Mouse (Mus musculus) heart, adult 8-10 months (tissue): ENCODE data around the gene 1600012H06Rik. TPM values are rescaled to one million over a fixed set of nuclear protein-coding genes. Genes with fewer than 3 reads are reported as not detected.
"Not testable (repeated sequence)": the region's sequence is repeated elsewhere in the genome, so short reads cannot be mapped to it uniquely, and the experiment has no call there.

Source experiments
- DNase-seq: peaks from one replicate; pipeline ENCODE4 v3.0.0; 2022; ENCODE audit warnings: low spot score
- total RNA-seq, 4 experiments: library from RNA; stranded (reverse); gene quantifications; 2 replicates each; pipeline ENCODE4 v1.2.4; 2022

1600012H06Rik gene
- total RNA-seq = 10 to 100 TPM; 10.5 to 11.9 (median 11.0) TPM

DNA sequence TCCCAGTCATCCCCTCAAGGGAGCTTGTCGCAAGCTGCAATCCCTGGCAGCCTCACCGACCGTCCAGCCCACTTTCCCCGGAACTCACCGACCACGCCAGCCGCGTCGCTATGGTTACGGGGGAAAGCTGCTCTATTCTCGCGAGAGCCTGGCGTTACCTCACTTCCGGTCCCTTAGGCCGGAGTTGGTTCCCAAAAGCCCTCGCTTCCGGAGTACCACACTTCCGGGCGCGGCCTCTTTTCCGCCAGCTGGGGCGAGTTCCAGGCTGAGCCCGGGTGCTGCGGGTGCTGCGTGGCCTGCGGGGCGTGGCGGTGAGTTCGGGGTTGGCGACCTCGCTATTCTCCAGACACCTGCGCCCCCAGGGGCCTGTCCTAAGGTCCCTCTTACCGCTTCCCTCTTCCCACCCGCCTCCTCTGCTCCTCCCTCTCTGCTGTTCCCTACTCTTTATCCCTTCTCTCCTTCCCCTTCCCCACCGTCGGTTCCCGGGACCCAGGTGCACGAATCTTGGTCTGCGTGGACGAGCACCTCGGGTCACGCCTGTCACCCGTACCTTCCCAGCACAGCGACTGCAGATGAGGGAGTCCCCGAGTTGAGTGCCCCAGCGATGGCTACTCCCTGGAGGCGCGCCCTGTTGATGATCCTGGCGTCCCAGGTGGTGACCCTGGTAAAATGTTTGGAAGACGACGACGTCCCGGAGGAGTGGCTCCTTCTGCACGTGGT is at the start of gene 1600012H06Rik, which contains the start of gene Wdr27:
Gene 1600012H06Rik (plus strand): TSS at position 176 of the 720 bp plus-strand sequence.
Gene Wdr27 (minus strand): TSS at position 150 of the 720 bp plus-strand sequence.
- DNase-seq = peak; percentile 99

DNA sequence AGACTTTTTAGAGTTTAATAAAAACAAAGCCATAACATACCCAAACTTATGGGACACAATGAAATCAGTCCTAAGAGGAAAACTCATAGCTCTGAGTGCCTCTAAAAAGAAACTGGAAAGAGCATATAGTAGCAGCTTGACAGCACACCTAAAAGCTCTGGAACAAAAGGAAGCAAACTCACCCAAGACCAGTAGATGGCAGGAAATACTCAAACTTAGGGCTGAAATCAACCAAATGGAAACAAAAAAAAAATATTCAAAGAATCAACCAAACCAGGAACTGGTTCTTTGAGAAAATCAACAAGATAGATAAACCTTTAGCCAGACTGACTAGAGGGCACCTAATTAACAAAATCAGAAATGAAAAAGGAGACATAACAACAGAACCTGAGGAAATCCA is 47.9 kb upstream of the 1600012H06Rik start:
- not testable (repeated sequence) for DNase-seq

DNA sequence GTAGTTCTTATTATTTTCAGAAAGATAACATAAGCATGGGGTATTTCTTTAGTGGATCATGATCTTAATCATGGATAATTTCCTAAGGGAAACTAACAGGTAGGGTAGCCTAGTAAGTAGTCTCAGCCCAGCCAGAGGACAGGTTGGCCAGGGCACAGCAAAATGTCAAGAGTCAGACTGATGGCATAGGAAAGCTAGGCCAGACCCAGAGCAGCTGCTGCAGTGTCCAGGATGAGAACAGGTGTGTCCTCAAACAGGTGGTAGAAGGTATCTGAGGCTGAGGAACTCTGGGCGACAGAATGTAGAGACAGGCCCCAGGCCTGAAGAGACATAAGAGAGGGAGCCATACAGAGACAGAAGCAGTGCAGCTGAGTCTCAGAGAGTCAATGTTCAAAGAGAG is 44.0 kb upstream of the 1600012H06Rik start:
- no peak for DNase-seq

DNA sequence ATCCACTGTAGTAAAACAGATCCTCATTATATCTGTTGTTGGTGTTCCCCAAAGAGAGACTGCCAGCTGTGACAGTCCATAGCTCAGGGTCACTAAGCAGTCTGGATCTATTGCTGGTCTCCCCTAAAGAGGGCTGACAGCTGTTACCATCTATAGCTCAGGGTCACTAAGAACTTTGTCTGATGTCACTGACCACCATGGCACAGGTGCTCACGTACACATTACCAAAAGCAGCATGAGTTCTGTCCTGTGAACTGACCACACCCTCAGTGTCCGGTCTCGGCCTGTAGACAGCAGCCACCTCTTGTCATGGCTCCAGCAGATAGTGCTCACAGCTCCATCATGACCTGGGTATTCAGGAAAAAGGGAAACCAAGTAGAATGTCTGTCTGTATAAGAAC is 39.8 kb upstream of the 1600012H06Rik start:
- DNase-seq = no peak

DNA sequence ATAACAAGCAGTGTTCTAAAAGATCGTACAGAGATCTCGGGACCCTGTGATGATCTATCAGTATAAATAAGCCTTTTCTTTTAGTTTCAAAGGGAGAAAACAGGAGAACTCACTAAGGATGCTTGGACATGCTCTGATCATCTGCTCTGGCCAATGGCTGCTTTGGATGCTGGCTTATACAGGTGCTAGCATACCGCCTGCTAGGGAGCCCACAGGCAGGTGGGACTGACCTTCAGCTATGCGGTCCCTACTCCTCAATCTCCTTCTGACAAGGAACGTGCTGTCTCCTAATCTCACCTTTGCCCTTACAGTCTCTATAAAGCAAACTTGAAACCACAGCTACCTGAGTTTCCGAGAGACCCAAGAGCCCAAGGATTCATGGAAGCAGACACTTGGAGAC is 38.8 kb upstream of the 1600012H06Rik start:
- no peak for DNase-seq

DNA sequence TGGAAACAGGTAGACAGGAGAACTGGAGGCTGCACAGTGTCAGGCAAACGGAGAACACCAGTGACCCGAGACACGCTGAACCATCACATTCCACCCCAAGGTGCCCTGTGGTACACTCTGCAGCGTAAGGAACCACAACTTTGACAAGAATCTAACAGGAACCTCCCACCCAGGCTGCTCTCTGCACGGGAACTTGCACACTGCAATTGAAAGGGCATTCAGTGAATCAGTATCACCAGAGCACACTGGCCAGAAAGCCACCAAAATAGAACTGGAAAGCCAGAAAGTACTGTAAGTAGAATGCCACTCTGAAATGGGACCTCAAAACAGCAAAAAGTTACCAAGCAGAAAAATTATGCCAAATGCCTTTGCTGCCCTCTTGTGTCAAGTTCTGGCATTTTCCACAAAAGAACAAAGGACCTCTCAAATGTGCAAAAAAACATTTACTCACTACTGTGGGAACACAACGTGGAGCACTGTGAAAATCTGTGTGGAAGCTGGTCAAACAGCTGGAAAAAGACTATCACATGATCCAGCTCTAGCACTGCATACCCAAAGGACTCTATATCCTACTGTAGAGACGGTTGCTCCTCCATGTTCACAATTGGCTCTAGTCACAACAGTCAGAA is 38.2 kb upstream of the 1600012H06Rik start:
- DNase-seq = peak; percentile 73

DNA sequence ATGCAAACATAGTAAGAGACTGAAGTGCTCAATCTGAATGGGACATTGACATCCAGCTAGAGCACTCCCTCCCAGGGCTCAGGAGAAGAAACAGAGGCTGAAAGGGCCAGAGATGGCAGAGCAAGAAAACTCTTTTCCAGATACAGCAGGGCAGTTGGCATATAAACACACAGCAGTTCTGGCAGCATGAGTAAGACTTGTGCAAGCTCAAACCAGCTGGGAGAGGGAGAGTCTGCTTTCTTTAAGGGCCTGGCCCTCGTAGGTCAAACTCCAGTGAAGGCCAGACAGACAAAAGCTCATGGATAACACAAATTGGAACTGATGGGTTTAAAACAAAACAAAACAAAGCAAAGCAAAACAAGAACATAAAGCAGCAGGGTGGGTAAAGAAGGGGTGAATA is 36.4 kb upstream of the 1600012H06Rik start:
- DNase-seq = no peak

DNA sequence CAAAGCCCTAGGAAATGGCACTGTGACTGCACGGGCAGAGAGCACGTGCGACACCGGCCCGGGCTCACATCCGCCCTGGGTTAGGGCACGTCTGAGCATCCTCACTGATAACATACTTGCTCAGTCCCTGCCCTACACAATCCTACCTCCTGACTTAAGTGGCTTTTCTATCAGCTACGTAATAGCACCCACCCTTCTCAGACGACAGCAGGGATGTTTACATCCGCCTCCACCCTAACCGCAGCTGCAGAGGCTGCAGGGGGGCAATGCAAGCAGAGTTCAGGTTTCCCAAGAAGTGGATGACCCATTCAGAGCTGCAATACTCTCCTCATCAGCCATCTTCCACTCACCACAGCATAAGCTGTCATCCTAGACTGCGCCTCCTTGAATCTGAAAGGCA is 35.8 kb upstream of the 1600012H06Rik start:
- no peak for DNase-seq

DNA sequence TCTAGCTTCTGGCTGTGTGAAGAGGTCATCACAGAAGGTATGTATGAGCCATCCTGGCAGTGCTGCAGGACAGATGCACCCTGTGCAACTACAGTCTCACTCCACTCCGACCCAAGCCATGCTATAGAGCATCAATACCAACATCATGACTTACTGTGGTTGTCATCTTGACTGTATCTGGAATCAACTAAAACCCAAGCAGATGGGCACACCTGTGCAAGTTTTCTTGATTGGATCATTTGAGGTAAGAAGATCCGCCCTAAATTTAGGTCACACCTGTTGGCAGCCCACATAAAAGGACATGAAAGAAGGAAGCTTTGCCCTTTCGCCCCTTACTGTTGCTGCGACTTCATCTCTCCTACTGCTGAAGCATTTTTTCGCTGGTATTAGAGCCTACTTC is 33.7 kb upstream of the 1600012H06Rik start:
- no peak for DNase-seq

DNA sequence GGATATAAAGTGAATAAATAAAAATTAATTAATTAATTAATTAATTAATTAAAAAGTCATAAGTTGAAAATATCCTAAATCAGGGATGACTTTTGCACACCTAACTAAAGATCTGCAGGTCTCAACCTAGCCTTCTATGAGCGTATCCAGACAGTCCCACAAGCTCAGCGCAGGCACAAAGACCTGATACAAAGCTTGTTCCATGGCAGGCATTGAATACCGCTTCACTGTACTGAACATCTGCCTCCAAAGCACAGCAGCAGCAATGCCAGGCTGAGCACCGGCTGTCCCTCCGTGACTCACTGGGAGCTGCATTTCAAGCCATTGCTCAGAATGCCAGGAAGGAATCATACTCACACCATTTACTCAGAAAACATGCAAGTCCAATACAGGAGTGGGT is 32.2 kb upstream of the 1600012H06Rik start:
- no peak for DNase-seq

DNA sequence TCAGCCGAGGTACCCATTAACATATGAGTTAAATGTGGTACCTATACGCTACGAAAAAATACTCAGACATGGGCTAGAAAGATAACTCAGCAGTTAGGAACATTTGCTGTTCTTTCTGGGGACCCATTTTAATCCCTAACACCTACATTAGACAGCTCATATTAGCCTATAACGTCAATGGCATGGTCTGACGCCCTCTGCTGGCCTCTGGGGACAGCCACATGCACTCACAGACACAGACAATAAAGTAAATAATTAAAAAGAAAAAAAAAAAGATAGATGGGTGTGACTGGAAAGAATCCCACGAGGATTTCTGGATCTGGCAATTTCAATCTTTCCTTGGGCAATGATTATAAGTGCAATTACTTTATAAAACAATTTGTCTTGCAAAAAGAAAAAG is 30.6 kb upstream of the 1600012H06Rik start:
- DNase-seq = no peak

DNA sequence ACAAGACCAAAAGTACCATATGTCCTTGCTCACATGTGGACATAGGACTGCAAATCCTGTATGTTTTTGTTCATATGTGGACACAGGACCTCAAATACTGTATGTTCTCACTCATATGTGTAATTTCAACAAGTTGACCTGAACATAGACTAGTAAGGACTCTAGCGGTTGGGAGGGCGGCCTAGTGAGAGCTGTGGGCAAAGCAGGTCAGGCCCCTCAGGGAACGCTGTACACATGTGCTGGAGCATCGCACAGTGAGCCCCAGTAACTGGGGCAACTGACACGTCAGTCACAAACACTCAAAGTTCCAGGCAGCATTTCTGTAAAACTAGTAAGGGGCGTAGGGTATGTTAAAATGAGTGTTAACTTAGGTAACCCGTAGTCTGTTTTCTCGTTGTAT is 30.0 kb upstream of the 1600012H06Rik start:
- no peak for DNase-seq

DNA sequence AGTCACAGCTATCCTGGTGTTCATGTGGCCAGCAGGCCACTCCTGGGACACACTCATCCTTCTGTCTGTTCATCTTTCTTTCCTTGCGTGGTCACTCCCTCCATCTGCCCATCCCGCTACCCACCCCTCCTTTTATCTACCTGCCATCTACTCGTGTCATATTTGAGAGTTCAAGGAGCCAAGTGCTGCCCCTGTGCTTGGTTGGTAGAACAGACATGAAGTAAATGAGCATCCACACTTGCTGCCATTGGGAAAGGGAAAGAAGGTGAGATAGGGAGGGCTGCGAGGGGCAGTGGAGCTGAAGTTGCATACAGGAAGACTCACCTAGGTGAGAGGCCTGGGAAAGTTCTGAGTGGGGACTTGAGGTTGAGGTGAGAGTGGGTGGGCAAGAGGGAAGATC is 28.6 kb upstream of the 1600012H06Rik start:
- DNase-seq = no peak

DNA sequence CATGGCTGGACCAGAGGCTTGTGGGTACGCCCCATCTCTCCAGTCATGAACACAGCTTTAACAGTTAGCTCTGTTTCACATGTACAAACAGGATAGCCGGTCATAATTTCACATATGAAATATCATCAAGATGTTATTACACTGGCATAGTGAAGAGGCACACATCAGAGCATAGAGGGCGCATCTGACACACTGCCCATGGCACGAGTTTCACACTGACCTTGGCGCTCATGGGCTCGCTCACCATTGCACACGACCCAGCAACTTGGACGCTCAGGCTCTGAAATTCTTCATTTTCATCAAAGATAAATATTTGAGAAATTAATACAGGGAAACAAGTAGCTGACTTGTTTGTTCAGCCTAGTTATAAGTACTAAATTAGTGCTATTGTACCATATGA is 25.1 kb upstream of the 1600012H06Rik start:
- DNase-seq = no peak

DNA sequence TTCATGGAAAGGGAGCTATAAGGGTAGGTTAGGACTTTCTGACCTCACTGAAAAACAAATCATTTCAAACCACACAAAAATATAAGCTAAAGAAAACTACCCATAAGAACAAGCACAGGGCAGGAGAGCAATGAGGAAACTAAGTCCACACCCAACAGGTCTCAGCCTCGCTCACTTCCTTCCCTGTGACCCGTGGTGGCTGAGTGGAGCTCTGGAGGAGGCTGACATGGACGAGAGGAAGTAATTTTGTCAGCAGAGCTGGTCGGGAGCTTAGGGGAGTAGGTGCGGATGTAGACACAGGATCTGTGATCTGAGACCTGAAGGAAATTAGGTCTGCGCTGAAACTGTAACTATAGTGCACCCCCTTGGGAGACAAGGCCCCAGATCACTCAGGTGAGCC is 21.4 kb upstream of the 1600012H06Rik start:
- DNase-seq = no peak

DNA sequence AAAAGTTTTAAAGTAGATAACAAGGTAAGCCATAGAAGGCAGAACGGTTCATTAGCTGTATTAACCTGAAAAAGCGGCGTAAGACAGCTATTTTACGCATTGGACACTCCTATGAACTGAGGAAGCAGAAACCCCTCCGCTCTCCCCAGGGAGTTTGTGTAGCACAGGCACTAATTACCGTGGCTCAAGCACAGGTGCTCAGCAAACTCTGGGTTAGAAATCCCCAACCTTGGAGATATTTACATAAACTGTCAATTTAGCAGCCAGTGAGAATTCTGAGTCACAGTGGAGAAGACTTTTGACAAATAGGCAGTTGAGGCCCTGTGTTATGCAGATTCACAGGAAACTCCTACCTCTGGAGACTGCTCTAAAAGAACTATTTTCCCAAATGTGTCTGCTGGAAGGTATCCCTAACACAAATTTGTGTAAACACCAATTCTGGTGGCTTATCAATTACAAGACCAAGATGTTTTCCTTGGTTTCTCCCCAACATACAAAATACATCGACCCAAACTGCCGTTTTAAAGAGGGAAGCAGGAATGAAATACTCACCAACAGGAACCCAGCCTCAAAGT is 15.3 kb upstream of the 1600012H06Rik start:
- DNase-seq = no peak

DNA sequence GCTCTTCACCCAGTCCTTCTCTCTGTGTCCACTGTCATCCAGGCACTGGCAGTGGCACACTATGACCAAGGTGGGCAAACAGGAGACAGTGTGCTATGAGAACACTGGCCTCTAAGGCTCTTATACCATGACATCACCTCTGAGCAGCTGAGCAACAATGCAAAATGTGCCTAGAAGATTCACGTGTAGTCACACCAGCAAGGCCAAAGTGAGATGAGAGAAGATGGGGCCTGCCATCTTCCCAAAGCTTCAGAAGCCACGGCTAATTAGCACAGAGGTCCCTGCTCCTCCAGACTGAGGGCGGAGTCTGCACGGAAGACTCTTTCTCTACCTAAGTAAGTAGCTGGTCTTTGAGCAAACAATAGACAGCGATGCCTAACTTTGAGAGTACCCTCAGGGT is 14.4 kb upstream of the 1600012H06Rik start:
- DNase-seq = no peak

DNA sequence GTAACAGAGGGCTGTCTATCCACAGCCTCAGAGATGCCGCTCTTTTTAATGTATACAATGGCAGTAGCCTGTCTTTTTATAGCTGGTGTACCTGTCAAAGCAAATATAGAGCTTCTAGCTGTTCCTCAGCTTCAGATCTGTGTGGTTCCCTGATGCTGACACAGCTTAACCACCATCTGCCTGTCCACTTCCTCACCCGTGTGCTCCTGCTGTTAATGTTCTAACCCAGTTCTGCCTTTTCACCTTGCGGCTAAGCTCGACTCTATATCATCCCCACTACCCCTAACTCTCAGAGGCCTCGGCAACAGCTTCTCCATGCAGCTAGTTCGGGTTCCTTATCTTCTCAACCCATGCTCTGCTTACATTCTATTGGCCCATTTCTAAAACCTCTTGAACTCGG is 12.3 kb upstream of the 1600012H06Rik start:
- no peak for DNase-seq

DNA sequence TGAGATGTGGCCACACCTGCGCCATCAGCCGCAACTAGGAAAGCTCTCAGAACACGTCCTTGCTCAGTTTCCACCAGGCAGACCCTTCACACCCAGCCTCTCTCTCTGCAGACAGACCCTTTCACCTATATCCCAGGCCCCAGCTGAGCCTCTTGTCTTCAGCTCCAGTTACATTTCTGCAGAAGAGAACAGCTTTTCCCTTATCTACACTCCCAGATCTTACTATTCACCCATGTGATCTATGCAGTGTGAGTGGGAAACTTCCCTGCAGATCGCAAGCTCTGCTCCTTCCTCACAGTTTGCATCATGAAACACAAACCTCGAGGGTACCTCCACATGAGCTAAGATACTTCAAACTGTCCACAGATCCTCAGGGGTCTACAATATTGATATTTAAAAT is 11.5 kb upstream of the 1600012H06Rik start:
- DNase-seq = no peak

DNA sequence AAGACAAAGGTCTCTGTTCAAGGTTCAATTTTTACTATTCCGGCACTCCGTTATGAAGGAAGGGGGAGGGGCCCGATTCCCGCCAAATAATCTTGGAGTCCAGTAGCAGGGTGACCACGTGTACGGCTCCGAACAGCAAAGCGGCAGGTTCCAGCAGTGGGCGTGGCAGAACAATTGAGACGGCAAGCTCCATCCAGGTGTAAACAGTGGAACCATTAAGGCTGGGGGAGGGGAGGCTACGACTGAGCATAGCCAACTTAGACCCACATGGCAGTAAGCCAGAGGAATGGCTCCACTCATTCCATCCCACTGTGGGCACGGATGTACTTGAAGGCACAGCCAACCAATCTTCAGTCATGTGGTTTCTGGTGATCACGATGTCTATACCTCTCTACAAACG is 7.7 kb upstream of the 1600012H06Rik start:
- DNase-seq = not testable (repeated sequence)

DNA sequence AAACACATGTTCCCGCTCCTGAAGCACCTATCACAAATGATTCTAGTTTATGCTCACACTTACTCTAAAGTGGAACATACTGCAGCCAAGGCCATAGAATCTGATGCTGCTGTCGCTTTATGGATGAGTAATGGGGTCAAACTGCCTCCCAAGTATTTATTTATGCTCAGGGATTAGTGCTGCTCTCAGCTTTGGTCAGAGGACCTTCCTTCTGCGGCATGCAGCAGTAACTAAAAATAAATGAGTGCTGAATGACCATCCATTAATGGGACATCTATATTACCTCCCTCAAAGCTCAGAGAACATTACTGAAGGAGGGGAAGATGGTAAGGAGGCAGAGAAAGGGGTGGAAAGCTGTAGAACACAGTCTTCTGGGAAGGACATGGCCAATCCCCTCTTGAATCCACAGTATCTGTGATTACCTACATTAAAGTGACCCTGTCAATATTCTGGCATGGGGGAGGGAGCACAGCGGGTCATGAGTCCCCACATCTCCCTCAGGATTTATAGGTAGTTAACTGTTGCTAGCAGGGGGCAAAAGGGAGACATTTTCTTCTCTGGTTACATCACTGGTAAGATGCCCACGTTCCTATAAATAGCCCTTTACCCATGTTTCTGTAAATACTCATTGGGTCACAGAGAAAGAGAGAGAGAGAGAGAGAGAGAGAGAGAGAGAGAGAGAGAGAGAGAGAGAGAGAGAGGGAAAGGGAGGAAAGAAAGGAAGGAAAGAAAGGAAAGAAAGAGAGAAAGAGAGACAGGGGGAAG is 7.0 kb upstream of the 1600012H06Rik start:
- DNase-seq = no peak

DNA sequence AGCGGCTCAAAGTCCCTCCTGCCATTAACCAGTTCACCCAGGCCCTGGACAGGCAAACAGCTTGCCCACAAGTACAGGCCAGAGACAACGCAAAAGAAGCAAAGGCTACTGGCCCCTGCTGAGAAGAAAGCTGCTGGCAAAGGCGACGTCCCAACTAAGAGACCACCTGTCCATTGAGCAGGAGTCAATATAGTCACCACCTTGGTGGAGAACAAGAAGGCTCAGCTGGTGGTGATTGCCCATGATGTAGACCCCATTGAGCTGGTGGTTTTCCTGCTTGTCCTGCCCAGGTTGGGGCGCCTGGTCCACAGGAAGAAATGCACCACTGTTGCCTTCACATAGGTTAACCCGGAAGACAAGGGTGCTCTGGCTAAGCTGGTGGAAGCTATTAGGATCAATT is 803 bp upstream of the 1600012H06Rik start:
- not testable (repeated sequence) for DNase-seq
